Mouse (Mus musculus): Measurements from ENCODE around the gene Akt2. TPM values are rescaled to one million over a fixed set of nuclear protein-coding genes. Genes with fewer than 3 reads are reported as not detected.
A peak's percentile ranks its signal among the peaks of the same experiment; 100 is the strongest.

Akt2 gene
- polyA plus RNA-seq, 1 experiment from 2014 or later: 98.5 TPM

GRCm38 (mm10) chr7:27592217-27592929, 1.0 kb downstream of the Akt2 start:
- Histone ChIP-seq H3K4me3 (peak overlapping the region; percentile 68), H3K9ac (peak overlapping the region; percentile 84), H3K36me3 (peaks cover 5% of the 10 kb centered on the region; the same call in 1 of the 2 replicates), H3K27me3 (no peaks in the 10 kb centered on the region), H3K9me3 (no peaks in the 10 kb centered on the region), H3K4me1 (peaks cover 37% of the 10 kb centered on the region), H3K4me2 (peak overlapping the region; percentile 67), H3K27ac (peak overlapping the region; percentile 99)
- peak; percentile 60 for ATAC-seq (ENCODE audit: borderline replicate concordance, extremely low read depth, low FRiP score, low TSS enrichment)
- 1% methylated on average over 17 of the region's 17 CpGs for WGBS

- Histone ChIP-seq H3K27ac (peak overlapping the region; percentile 99), H3K4me1 (peaks cover 41% of the 10 kb centered on the region), H3K4me3 (peak overlapping the region; percentile 68), H3K9me3 (no peaks in the 10 kb centered on the region), H3K9ac (peak overlapping the region; percentile 84; the same call in 1 of the 2 replicates), H3K27me3 (no peaks in the 10 kb centered on the region), H3K4me2 (peak overlapping the region; percentile 67), H3K36me3 (peaks cover 5% of the 10 kb centered on the region; the same call in 1 of the 2 replicates)
- ATAC-seq (ENCODE audit: borderline replicate concordance, extremely low read depth, low FRiP score, low TSS enrichment): no peak
- 47% methylated on average over 12 of the region's 12 CpGs for WGBS
Observed at GRCm38 (mm10) chr7:27592934-27593645, 1.7 kb downstream of the Akt2 start.

GRCm38 (mm10) chr7:27596586-27597503, 5.5 kb downstream of the Akt2 start:
- WGBS: 45% methylated on average over 10 of the region's 10 CpGs
- H3K27ac ChIP-seq: peak overlapping the region; percentile 75
- no peaks in the 10 kb centered on the region for H3K27me3 ChIP-seq
- 0 out of 2 replicates have a peak overlapping the region, but pooled peaks have one; percentile 8 for H3K4me3 ChIP-seq
- H3K36me3 ChIP-seq: peaks cover 5% of the 10 kb centered on the region; the same call in 1 of the 2 replicates
- peak overlapping the region; percentile 10 for H3K4me2 ChIP-seq
- H3K9me3 ChIP-seq: no peaks in the 10 kb centered on the region
- peak; percentile 29; the same call in 1 of the 2 replicates for ATAC-seq (ENCODE audit: borderline replicate concordance, extremely low read depth, low FRiP score, low TSS enrichment)
- H3K4me1 ChIP-seq: peaks cover 54% of the 10 kb centered on the region
- H3K9ac ChIP-seq: peak overlapping the region; percentile 14; the same call in 1 of the 2 replicates

GRCm38 (mm10) chr7:27598053-27598452, 6.7 kb downstream of the Akt2 start:
- Histone ChIP-seq H3K4me2 (no peak overlapping the region), H3K4me1 (peaks cover 59% of the 10 kb centered on the region), H3K9me3 (no peaks in the 10 kb centered on the region), H3K4me3 (no peak overlapping the region), H3K36me3 (peaks cover 5% of the 10 kb centered on the region; the same call in 1 of the 2 replicates), H3K9ac (no peak overlapping the region), H3K27me3 (no peaks in the 10 kb centered on the region), H3K27ac (no peak overlapping the region)
- WGBS: 80% methylated on average over 7 of the region's 7 CpGs
- ATAC-seq (ENCODE audit: borderline replicate concordance, extremely low read depth, low FRiP score, low TSS enrichment): no peak

- no peak overlapping the region for H3K4me2 ChIP-seq
- WGBS: 53% methylated on average over 4 of the region's 4 CpGs
- H3K9me3 ChIP-seq: no peaks in the 10 kb centered on the region
- H3K4me1 ChIP-seq: peaks cover 67% of the 10 kb centered on the region
- 0 out of 2 replicates have a peak overlapping the region, but pooled peaks have one; percentile 2 for H3K27ac ChIP-seq
- no peaks in the 10 kb centered on the region for H3K36me3 ChIP-seq
- no peak overlapping the region for H3K9ac ChIP-seq
- ATAC-seq (ENCODE audit: borderline replicate concordance, extremely low read depth, low FRiP score, low TSS enrichment): no peak
- no peaks in the 10 kb centered on the region for H3K27me3 ChIP-seq
- H3K4me3 ChIP-seq: no peak overlapping the region
Observed at GRCm38 (mm10) chr7:27601628-27602027, 10.3 kb downstream of the Akt2 start.

GRCm38 (mm10) chr7:27602161-27602560, 10.8 kb downstream of the Akt2 start:
- no peaks in the 10 kb centered on the region for H3K36me3 ChIP-seq
- 0 out of 2 replicates have a peak overlapping the region, but pooled peaks have one; percentile 2 for H3K27ac ChIP-seq
- ATAC-seq (ENCODE audit: borderline replicate concordance, extremely low read depth, low FRiP score, low TSS enrichment): no peak
- H3K4me3 ChIP-seq: no peak overlapping the region
- H3K9me3 ChIP-seq: no peaks in the 10 kb centered on the region
- peaks cover 66% of the 10 kb centered on the region for H3K4me1 ChIP-seq
- WGBS: 72% methylated on average over 2 of the region's 2 CpGs
- H3K4me2 ChIP-seq: no peak overlapping the region
- H3K27me3 ChIP-seq: no peaks in the 10 kb centered on the region
- no peak overlapping the region for H3K9ac ChIP-seq

GRCm38 (mm10) chr7:27602835-27603234, 11.5 kb downstream of the Akt2 start:
- H3K4me1 ChIP-seq: peaks cover 66% of the 10 kb centered on the region
- H3K36me3 ChIP-seq: no peaks in the 10 kb centered on the region
- H3K27ac ChIP-seq: no peak overlapping the region
- no peaks in the 10 kb centered on the region for H3K27me3 ChIP-seq
- no peak overlapping the region for H3K4me2 ChIP-seq
- WGBS: 45% methylated on average over 7 of the region's 7 CpGs
- H3K9ac ChIP-seq: no peak overlapping the region
- H3K4me3 ChIP-seq: no peak overlapping the region
- no peak for ATAC-seq (ENCODE audit: borderline replicate concordance, extremely low read depth, low FRiP score, low TSS enrichment)
- no peaks in the 10 kb centered on the region for H3K9me3 ChIP-seq

- Histone ChIP-seq H3K27ac (peak overlapping the region; percentile 80), H3K4me1 (peaks cover 64% of the 10 kb centered on the region), H3K27me3 (no peaks in the 10 kb centered on the region), H3K4me3 (no peak overlapping the region), H3K9ac (no peak overlapping the region), H3K4me2 (no peak overlapping the region), H3K9me3 (no peaks in the 10 kb centered on the region), H3K36me3 (peaks cover 9% of the 10 kb centered on the region; the same call in 1 of the 2 replicates)
- ATAC-seq (ENCODE audit: borderline replicate concordance, extremely low read depth, low FRiP score, low TSS enrichment): peak; percentile 47; the same call in 1 of the 2 replicates
- 39% methylated on average over 5 of the region's 5 CpGs for WGBS
Observed at GRCm38 (mm10) chr7:27604661-27605348, 13.5 kb downstream of the Akt2 start.

GRCm38 (mm10) chr7:27605499-27606285, 14.3 kb downstream of the Akt2 start:
- H3K4me3 ChIP-seq: no peak overlapping the region
- peaks cover 62% of the 10 kb centered on the region for H3K4me1 ChIP-seq
- 46% methylated on average over 9 of the region's 9 CpGs for WGBS

GRCm38 (mm10) chr7:27606481-27607254, 15.3 kb downstream of the Akt2 start:
- peak overlapping the region; percentile 8; the same call in 1 of the 2 replicates for H3K4me2 ChIP-seq
- no peak overlapping the region for H3K9ac ChIP-seq
- WGBS: 38% methylated on average over 10 of the region's 10 CpGs
- no peaks in the 10 kb centered on the region for H3K9me3 ChIP-seq
- ATAC-seq (ENCODE audit: borderline replicate concordance, extremely low read depth, low FRiP score, low TSS enrichment): no peak
- H3K36me3 ChIP-seq: peaks cover 17% of the 10 kb centered on the region
- H3K4me3 ChIP-seq: no peak overlapping the region
- peaks cover 56% of the 10 kb centered on the region for H3K4me1 ChIP-seq
- peak overlapping the region; percentile 80; the same call in 1 of the 2 replicates for H3K27ac ChIP-seq
- H3K27me3 ChIP-seq: no peaks in the 10 kb centered on the region

More at GRCm38 (mm10) chr7:27605499-27606285, 14.3 kb downstream of the Akt2 start:
- H3K27me3 ChIP-seq: no peaks in the 10 kb centered on the region
- peaks cover 16% of the 10 kb centered on the region for H3K36me3 ChIP-seq
- no peak overlapping the region for H3K9ac ChIP-seq
- H3K27ac ChIP-seq: peak overlapping the region; percentile 80
- H3K9me3 ChIP-seq: no peaks in the 10 kb centered on the region
- ATAC-seq (ENCODE audit: borderline replicate concordance, extremely low read depth, low FRiP score, low TSS enrichment): peak; percentile 87
- peak overlapping the region; percentile 8; the same call in 1 of the 2 replicates for H3K4me2 ChIP-seq
